Mouse (Mus musculus): ENCODE data around the gene Ksr1. TPM values are rescaled to one million over a fixed set of nuclear protein-coding genes. Genes with fewer than 3 reads are reported as not detected.

Gene Ksr1
- total RNA-seq, 2 experiments from 2014 or later = 10.4 to 11.9 TPM

DNA sequence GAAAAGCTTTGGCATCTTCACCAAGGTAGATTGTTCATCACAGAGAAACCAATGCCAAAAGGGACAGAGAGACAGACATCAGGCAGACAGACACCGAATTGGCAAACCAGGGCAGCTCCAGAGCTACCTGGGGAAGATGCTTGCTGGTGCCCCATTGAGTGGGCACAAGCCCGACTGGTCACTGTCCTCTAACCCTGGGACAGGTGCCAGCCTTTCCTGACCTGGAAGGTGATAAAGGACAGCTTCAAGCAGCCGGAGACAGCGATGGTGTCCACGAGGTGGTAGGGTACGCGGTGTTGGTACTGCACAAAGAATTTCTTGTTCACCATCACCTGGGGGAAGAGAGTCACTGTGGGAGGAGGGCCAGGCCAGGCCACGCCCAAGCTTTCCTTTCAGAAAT, 175.1 kb downstream of the Ksr1 start:
- no peak for DNase-seq
- intact Hi-C loops (cut with DNase I) = no loop called here

DNA sequence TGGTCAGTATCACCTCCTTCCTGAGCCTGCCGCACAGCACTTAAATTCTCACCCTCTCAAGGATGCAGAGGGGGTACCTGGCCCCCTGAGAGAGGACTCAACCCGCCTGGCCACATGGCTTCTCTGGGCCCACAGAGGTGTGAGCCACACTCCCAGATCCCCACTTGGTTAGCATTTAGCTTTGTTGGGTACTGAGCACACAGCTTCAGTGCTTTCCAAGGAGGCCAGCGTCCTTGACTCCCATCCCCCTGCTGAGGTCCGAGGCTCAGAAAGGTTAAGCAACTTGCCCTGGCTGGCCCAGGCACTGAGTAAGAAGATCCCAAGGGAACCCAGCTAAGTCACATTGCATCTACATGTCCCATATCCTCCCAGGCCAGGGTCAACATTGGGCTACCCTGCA, 178.1 kb downstream of the Ksr1 start:
- intact Hi-C loops (cut with DNase I) = loop anchor here (5.0 kb wide), 1 partner anchor 324 kb away; no protein-coding TSS in a partner anchor
- DNase-seq = no peak

DNA sequence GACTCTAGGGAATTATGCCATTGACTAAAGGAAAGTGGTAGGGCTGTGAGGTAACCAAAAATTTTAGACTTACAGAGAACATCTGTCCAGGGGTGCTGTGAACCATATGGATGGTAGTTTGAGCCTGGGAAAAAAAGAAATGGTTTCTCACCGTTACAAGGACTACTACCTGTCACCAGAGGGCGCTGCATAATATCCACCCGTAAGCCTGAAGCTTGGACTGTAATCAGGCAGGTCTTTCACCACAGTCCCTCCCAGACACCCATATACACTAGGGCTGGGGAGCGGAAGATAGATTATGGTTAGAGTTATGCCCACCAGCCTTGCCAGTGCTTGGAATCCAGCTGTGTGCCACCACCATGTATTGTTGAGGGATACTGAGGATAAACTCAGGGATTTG, 178.8 kb downstream of the Ksr1 start:
- peak; percentile 53 to 77 for DNase-seq
- intact Hi-C loops (cut with DNase I) = loop anchor here (2.0 to 5.0 kb wide), 4 partner anchors 35 to 325 kb away; no protein-coding TSS in a partner anchor

Other genes starting within 250 kb of the Ksr1 start
- 10 to 100 TPM in 1 of 2 experiments, 1 to 10 TPM in 1; 7.3 to 11.1 TPM for gene Nos2, start 225.6 kb downstream of the Ksr1 start, total RNA-seq (2021)
- 10 to 100 TPM; 49.5 to 50.5 TPM for gene Lgals9, start 161.5 kb downstream of the Ksr1 start, total RNA-seq (2021)
- gene Wsb1, start 108.3 kb upstream of the Ksr1 start, total RNA-seq (2021) = 10 to 100 TPM; 40.9 to 48.5 TPM
- gene Gm9964, start 150.5 kb upstream of the Ksr1 start, total RNA-seq (2021) = under 1 TPM in 1 of 2 experiments, not detected in 1; 0.37 TPM
- gene Nf1, start 193.3 kb upstream of the Ksr1 start, total RNA-seq (2021) = 10 to 100 TPM; 37.5 to 38.6 TPM